Mouse (Mus musculus) layer of hippocampus, adult 11-12 months (tissue): ENCODE measurements around the gene Nfkbiz.
"Not testable (repeated sequence)": the region's sequence is repeated elsewhere in the genome, so short reads cannot be mapped to it uniquely, and the experiment has no call there.

Experiments used
- DNase-seq: peaks from one replicate; pipeline ENCODE4 v3.0.0; 2022; ENCODE audit warnings: low spot score

The Nfkbiz gene

GRCm38 (mm10) chr16:55838510-55839474 is at the start of gene Nfkbiz:
Gene Nfkbiz, minus strand, starts transcription at chr16:55838899.
- DNase-seq = peak; percentile 76

DNA sequence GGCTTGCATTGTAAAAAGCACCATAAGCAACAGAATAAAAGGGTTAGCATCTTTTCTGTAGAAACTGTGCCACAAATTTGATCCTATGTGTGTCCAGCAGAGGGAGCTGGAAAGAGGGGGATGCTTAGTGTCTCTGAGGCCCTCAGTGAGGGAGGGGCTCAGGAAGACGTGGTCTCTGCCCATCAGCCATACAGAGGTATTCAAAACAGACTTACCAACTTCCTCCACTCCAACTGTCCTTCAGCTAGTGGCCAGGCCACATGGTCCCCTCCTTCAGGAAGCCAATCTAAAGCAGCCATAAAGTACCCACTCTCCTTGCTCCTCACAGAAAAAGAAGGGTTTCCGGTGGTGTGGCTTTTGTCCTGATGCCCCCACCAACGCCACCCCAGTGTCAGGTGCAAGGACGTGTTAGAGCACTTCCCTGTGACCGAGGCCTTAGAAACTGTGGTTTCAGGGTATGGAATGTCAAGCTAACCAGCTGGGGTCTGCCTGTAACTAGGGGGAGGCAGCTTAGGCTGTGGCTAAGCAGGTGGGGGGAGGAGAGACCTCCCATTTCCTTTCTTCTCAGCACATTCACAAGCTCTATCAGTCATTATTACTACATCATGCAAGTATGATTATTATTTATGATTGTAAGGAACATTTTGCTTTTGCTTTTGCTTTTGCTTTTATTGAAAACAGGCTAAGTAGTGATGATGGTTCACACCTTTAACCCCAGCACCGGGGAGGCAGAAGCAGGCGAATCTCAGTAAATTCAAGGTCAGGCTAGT is 49.3 kb upstream of the Nfkbiz start:
- no peak for DNase-seq

GRCm38 (mm10) chr16:55884246-55884645 is 45.5 kb upstream of the Nfkbiz start:
- no peak for DNase-seq

- no peak for DNase-seq
Observed at GRCm38 (mm10) chr16:55876025-55876424, 37.3 kb upstream of the Nfkbiz start.

DNA sequence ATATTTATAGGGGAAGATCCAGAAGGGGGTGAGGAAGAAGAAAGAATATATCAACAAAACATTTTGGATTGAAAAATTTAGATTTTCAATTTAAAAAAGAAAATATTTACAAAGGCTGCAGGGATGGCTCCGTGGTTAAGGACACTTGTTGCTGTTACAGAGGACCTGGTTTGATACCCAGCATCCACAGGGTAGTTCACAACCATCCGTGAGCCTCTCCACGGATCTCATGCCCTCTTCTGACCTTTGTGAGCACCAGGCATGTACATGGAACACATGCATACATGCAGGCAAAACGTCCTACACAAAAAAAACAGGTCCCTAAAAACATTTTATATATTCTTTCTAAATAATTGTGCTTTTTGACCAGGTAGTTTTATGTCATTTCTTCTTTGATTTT is 25.1 kb upstream of the Nfkbiz start:
- no peak for DNase-seq

- DNase-seq = peak; percentile 77
Observed at GRCm38 (mm10) chr16:55863149-55863815, 24.6 kb upstream of the Nfkbiz start.

- DNase-seq = no peak
Observed at GRCm38 (mm10) chr16:55861104-55861503, 22.4 kb upstream of the Nfkbiz start.

DNA sequence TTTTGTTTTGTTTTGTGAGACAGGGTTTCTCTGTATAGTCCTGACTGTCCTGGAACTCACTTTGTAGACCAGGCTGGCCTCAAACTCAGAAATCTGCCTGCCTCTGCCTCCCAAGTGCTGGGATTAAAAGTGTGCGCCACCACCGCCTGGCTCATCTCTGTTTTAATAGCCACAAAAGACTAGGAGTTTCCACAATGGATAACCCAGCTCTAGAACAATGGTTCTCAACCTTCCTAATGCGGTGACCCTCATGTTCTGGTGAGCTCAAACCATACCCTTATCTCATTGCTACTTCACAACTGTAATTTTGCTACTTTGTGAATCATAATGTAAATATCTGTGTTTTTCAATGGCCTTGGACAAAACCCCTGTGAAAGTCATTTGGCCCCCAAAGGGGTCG is 20.7 kb upstream of the Nfkbiz start:
- not testable (repeated sequence) for DNase-seq

GRCm38 (mm10) chr16:55858465-55858864 is 19.8 kb upstream of the Nfkbiz start:
- DNase-seq = peak; percentile 73

- peak; percentile 73 for DNase-seq
Observed at GRCm38 (mm10) chr16:55852943-55853727, 14.4 kb upstream of the Nfkbiz start.

- DNase-seq = no peak
Observed at GRCm38 (mm10) chr16:55852515-55852914, 13.8 kb upstream of the Nfkbiz start.

DNA sequence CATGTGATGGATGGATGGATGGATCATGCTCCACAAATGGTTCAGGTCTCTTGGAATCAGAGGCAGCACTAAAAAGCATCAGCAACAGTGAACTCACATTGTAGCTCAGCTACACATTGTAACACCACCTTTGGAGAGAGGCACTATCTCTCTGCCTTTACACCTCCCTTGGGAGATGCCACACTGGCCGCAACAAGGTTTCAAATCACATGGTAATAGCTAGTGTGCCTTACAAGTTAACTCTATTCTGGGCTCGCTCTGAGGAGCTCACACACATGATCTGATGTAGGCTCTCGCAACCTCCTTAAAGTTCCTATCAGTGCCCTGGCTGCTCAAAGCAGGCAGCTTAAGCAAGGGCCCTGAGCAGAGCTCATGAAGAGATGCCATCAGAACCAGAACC is 11.8 kb upstream of the Nfkbiz start:
- no peak for DNase-seq

DNA sequence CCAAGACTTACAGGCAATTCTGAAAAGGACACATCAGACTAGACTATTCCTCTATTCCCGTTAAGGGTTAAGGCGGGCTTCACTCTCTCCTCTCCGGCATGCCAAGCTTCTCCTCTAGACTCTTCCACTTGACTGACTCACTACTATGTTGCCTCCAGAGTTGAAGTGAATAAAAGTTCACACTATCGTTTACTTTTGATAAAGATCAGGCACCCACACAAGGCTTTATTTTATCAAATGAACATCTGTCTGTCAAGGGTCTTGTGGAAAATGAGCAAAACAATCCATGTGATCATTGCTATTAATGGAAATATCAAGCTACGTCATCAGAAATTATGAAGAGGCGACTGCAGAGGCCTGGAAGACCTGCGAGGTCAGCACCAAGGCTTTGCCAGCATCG is 9.0 kb upstream of the Nfkbiz start:
- DNase-seq = no peak

GRCm38 (mm10) chr16:55844847-55845246 is 6.1 kb upstream of the Nfkbiz start:
- no peak for DNase-seq

DNA sequence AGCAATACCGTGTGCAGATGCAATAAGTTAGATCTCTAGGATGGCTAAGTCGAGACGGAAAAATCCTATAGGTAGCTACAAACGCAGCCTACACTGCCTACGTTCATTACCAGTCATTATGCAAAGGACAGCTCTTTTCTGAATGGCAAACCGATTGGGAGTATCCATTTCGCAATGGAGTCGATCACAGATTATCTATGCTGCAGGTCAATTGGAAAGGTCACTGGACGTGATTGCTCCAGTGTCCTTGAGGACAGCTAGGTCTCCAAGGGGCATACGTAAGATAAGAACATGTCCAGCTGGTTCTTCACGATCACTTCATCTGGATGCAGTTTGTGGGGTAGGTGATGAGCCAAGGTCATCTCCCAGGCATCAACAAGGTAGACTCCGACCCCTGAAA is 5.2 kb upstream of the Nfkbiz start:
- DNase-seq = no peak

- DNase-seq = no peak
Observed at GRCm38 (mm10) chr16:55843134-55843533, 4.4 kb upstream of the Nfkbiz start.

DNA sequence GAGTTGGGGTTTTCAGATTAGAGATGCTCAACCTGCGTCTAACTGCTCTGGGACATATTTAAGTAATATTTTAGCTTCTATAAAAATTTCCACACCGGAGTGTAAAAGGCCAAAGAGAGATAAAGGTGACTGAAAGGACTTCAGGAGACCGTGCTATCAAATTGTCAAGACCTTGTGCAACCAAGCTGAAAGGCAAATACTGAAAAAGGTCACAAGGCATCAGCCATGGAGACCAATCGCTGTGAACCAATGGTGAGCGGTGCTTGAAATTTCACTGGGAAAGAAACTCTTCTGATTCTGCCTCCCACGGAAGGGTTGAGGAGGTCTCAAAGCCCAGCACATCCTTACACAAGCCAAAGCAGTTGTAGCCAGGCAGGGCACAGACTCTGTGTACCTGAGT is 2.8 kb upstream of the Nfkbiz start:
- DNase-seq = no peak

DNA sequence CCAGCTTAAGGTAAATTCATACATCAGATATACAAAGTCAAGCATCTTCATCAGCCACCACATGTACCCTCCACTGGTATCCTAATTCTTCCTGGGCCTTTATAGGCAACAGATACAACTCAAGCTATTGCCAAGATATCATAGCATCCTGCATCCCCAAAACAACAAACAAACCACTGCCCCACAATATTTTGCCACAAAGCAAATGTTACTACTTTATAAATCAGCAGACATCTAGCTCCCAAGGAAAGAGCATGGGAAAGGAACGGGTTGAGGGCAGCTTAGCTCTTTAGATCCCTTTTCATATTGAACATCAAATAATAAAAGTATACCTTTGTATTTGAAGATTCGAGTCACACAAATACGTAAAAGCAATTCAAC is 580 bp downstream of the Nfkbiz start:
- no peak for DNase-seq

DNA sequence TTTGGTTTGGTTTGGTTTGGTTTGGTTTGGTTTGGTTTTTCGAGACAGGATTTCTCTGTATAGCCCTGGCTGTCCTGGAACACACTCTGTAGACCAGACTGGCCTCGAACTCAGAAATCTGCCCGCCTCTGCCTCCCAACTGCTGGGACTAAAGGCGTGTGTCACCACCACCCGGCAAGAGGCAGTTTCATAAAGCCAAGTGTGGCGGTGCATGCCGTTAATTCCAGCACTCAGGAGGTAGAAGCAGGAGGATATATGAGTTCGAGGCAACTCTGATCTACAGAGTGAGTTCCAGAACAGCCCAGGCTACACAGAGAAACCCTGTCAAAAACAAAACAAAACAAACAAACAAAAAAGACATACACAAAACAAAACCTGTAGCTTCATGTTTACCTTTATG is 1.0 kb downstream of the Nfkbiz start:
- not testable (repeated sequence) for DNase-seq

DNA sequence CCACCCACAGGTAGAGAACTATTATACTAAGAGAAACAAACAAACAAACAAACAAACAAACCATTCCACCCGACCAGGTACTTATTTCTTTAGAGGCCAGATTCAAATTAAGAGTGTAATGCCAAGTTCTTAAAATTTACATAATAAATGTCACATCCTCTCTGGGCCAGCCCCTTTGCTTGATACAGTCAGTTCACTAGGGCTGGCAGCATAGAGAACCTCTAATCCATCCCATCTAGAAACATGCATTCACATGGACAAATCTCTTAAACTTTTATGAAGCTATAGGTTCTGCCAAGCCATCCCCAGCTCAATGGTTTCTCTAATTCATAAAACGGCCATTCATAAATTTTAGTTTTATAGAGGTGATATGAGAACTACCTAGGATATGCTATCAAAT is 1.5 kb downstream of the Nfkbiz start:
- DNase-seq = no peak

DNA sequence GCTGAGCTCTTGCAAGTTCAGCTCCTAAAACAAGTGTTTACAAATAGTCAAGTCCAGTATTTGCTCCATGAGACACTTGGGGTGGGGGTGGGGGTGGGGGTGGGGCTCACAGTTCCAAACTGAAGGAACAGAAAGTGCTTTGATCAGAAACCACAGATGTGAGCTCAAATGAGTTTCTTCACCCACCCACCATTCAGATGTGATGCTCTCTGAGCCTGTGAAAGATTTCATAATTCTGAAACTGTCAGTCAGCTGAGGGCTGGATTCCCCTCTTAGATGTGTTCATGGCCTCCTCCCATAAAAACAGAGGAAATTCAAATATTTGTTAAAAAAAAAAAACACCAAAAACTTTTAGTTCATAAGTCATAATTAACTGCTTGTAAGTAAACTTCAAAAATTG is 2.9 kb downstream of the Nfkbiz start:
- DNase-seq = no peak

DNA sequence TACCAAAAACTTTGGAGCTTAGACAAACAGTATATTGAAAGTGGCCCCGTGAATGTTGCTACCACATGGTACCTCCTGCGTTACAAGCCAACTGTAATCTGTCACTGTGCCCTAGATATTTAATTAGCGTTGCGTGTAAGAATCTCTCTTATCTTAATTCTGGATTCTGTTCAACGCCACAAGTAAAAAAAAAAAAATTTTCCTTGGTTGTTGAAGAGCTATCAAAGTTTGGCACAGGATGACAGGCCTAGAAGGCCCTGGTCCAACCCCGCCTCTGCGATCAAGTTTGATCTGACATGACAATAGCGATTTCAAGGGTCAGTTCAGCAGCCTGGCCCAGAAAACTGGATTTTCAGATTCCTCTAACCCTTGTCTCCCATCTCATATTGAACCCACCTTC is 6.1 kb downstream of the Nfkbiz start:
- no peak for DNase-seq
